Mouse (Mus musculus): Measurements from ENCODE around the gene Mrps25. TPM values are rescaled to one million over a fixed set of nuclear protein-coding genes. Genes with fewer than 3 reads are reported as not detected.

Gene Mrps25
- polyA plus RNA-seq, 1 experiment from 2014 or later, result 53.0 TPM

DNA sequence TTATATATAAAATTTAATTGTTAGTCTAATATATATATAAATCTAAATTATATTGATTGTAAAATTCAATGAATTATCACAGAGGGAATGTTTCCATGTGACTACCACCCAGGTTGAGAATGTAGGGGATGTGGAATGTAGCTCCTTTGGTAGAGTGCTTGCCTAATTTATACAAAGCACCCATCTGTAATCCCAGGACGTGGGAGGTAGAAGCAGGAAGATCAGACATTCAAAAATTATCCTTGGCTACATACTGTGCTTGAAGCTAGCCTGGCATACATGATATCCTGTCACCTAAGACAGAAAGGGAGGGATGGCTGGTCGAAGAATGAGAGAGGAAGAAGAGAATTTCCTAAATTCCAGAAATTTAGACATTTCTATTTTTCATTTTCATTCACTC, 47.5 kb downstream of the Mrps25 start:
- H3K27me3 ChIP-seq (ENCODE audit: control insufficient read depth, insufficient read depth, low read length), result no peaks in the 10 kb centered on the region
- no peaks in the 10 kb centered on the region for H3K4me1 ChIP-seq (ENCODE audit: control insufficient read depth, insufficient read depth, low read length)
- 74% methylated on average over 2 of the region's 2 CpGs for WGBS
- no peak overlapping the region for H3K4me3 ChIP-seq (replicated peaks; ENCODE audit: low read depth, low read length)
- no peak for DNase-seq
- peaks cover 7% of the 10 kb centered on the region; the same call in 1 of the 2 replicates for H3K36me3 ChIP-seq (ENCODE audit: control insufficient read depth, insufficient read depth, low read length)
- no peak for ATAC-seq (ENCODE audit: low FRiP score, low TSS enrichment)
- H3K9ac ChIP-seq (replicated peaks; ENCODE audit: low read length), result no peak overlapping the region
- H3K4me2 ChIP-seq (ENCODE audit: low read length), result no peak overlapping the region
- no peak overlapping the region for H3K27ac ChIP-seq (replicated peaks; ENCODE audit: low read depth, low read length)
- H3K9me3 ChIP-seq (ENCODE audit: control insufficient read depth, low read length), result no peaks in the 10 kb centered on the region

- Histone ChIP-seq H3K36me3 (ENCODE audit: control insufficient read depth, insufficient read depth, low read length) (no peaks in the 10 kb centered on the region), H3K4me3 (replicated peaks; ENCODE audit: low read depth, low read length) (no peak overlapping the region), H3K9ac (replicated peaks; ENCODE audit: low read length) (no peak overlapping the region), H3K27ac (replicated peaks; ENCODE audit: low read depth, low read length) (no peak overlapping the region), H3K4me1 (ENCODE audit: control insufficient read depth, insufficient read depth, low read length) (no peaks in the 10 kb centered on the region), H3K4me2 (ENCODE audit: low read length) (no peak overlapping the region), H3K9me3 (ENCODE audit: control insufficient read depth, low read length) (no peaks in the 10 kb centered on the region), H3K27me3 (ENCODE audit: control insufficient read depth, insufficient read depth, low read length) (no peaks in the 10 kb centered on the region)
- ATAC-seq (ENCODE audit: low FRiP score, low TSS enrichment) (no peak), DNase-seq (no peak)
- 96% methylated on average over 2 of the region's 2 CpGs for WGBS
Measured at GRCm38 (mm10) chr6:92133617-92134016, 50.2 kb downstream of the Mrps25 start.

- no peak overlapping the region for H3K4me3 ChIP-seq (replicated peaks; ENCODE audit: low read depth, low read length)
- DNase-seq (no peak), ATAC-seq (ENCODE audit: low FRiP score, low TSS enrichment) (no peak)
- no peaks in the 10 kb centered on the region for H3K36me3 ChIP-seq (ENCODE audit: control insufficient read depth, insufficient read depth, low read length)
- H3K27ac ChIP-seq (replicated peaks; ENCODE audit: low read depth, low read length), result no peak overlapping the region
- 90% methylated on average over 3 of the region's 3 CpGs for WGBS
- H3K4me1 ChIP-seq (ENCODE audit: control insufficient read depth, insufficient read depth, low read length), result no peaks in the 10 kb centered on the region
- H3K4me2 ChIP-seq (ENCODE audit: low read length), result no peak overlapping the region
- H3K27me3 ChIP-seq (ENCODE audit: control insufficient read depth, insufficient read depth, low read length), result no peaks in the 10 kb centered on the region
- no peak overlapping the region for H3K9ac ChIP-seq (replicated peaks; ENCODE audit: low read length)
- no peaks in the 10 kb centered on the region for H3K9me3 ChIP-seq (ENCODE audit: control insufficient read depth, low read length)
Measured at GRCm38 (mm10) chr6:92132021-92132911, 51.6 kb downstream of the Mrps25 start.

GRCm38 (mm10) chr6:92131456-92131855, 52.4 kb downstream of the Mrps25 start:
- H3K4me2 ChIP-seq (ENCODE audit: low read length), result no peak overlapping the region
- H3K9me3 ChIP-seq (ENCODE audit: control insufficient read depth, low read length), result no peaks in the 10 kb centered on the region
- no peaks in the 10 kb centered on the region for H3K4me1 ChIP-seq (ENCODE audit: control insufficient read depth, insufficient read depth, low read length)
- H3K36me3 ChIP-seq (ENCODE audit: control insufficient read depth, insufficient read depth, low read length), result no peaks in the 10 kb centered on the region
- H3K9ac ChIP-seq (replicated peaks; ENCODE audit: low read length), result no peak overlapping the region
- H3K4me3 ChIP-seq (replicated peaks; ENCODE audit: low read depth, low read length), result no peak overlapping the region
- DNase-seq, result no peak
- H3K27me3 ChIP-seq (ENCODE audit: control insufficient read depth, insufficient read depth, low read length), result no peaks in the 10 kb centered on the region
- no peak overlapping the region for H3K27ac ChIP-seq (replicated peaks; ENCODE audit: low read depth, low read length)
- ATAC-seq (ENCODE audit: low FRiP score, low TSS enrichment), result no peak
- 98% methylated on average over 1 of the region's 1 CpGs for WGBS

- H3K36me3 ChIP-seq (ENCODE audit: control insufficient read depth, insufficient read depth, low read length), result no peaks in the 10 kb centered on the region
- no peak overlapping the region for H3K9ac ChIP-seq (replicated peaks; ENCODE audit: low read length)
- no peaks in the 10 kb centered on the region for H3K27me3 ChIP-seq (ENCODE audit: control insufficient read depth, insufficient read depth, low read length)
- DNase-seq (no peak), ATAC-seq (ENCODE audit: low FRiP score, low TSS enrichment) (no peak)
- no peak overlapping the region for H3K4me3 ChIP-seq (replicated peaks; ENCODE audit: low read depth, low read length)
- no peaks in the 10 kb centered on the region for H3K9me3 ChIP-seq (ENCODE audit: control insufficient read depth, low read length)
- H3K4me1 ChIP-seq (ENCODE audit: control insufficient read depth, insufficient read depth, low read length), result no peaks in the 10 kb centered on the region
- H3K27ac ChIP-seq (replicated peaks; ENCODE audit: low read depth, low read length), result no peak overlapping the region
- WGBS, result 95% methylated on average over 1 of the region's 1 CpGs
- no peak overlapping the region for H3K4me2 ChIP-seq (ENCODE audit: low read length)
Measured at GRCm38 (mm10) chr6:92126861-92127468, 56.9 kb downstream of the Mrps25 start.

GRCm38 (mm10) chr6:92124547-92124946, 59.3 kb downstream of the Mrps25 start:
- no peak overlapping the region for H3K4me3 ChIP-seq (replicated peaks; ENCODE audit: low read depth, low read length)
- DNase-seq (no peak), ATAC-seq (ENCODE audit: low FRiP score, low TSS enrichment) (no peak)
- H3K4me2 ChIP-seq (ENCODE audit: low read length), result no peak overlapping the region
- no peaks in the 10 kb centered on the region for H3K9me3 ChIP-seq (ENCODE audit: control insufficient read depth, low read length)
- H3K36me3 ChIP-seq (ENCODE audit: control insufficient read depth, insufficient read depth, low read length), result no peaks in the 10 kb centered on the region
- H3K9ac ChIP-seq (replicated peaks; ENCODE audit: low read length), result no peak overlapping the region
- no peak overlapping the region for H3K27ac ChIP-seq (replicated peaks; ENCODE audit: low read depth, low read length)
- H3K27me3 ChIP-seq (ENCODE audit: control insufficient read depth, insufficient read depth, low read length), result no peaks in the 10 kb centered on the region
- H3K4me1 ChIP-seq (ENCODE audit: control insufficient read depth, insufficient read depth, low read length), result no peaks in the 10 kb centered on the region

Other genes with a start within 250 kb of the Mrps25 start
- gene Fgd5, start 205.2 kb downstream of the Mrps25 start, polyA plus RNA-seq (2014; fragmentation: Nextera tagmentation; extraction: Ambion mirVana), result 6.0 and 7.2 TPM in 2 replicates
- gene Nr2c2, start 92.6 kb downstream of the Mrps25 start, polyA plus RNA-seq (2014; fragmentation: Nextera tagmentation; extraction: Ambion mirVana), result 30.1 and 35.0 TPM in 2 replicates
- gene Rbsn, start 30.9 kb upstream of the Mrps25 start, polyA plus RNA-seq (2014; fragmentation: Nextera tagmentation; extraction: Ambion mirVana), result 18.4 and 28.5 TPM in 2 replicates
- 0.55 and 1.1 TPM in 2 replicates for gene Trh, start 60.6 kb upstream of the Mrps25 start, polyA plus RNA-seq (2014; fragmentation: Nextera tagmentation; extraction: Ambion mirVana)